Mouse (Mus musculus) myocyte (in vitro differentiated cells): ENCODE results near the gene Tinag. TPM values are rescaled to one million over a fixed set of nuclear protein-coding genes. Genes with fewer than 3 reads are reported as not detected.

ENCODE experiments used
- H3K27me3 ChIP-seq: one replicate; pipeline ENCODE4 v1.6.1; 2011; ENCODE audit not compliant: control insufficient read depth, insufficient read depth, insufficient read length
- H3K36me3 ChIP-seq: one replicate; pipeline ENCODE4 v1.6.1; 2011; ENCODE audit not compliant: control insufficient read depth, insufficient read depth
- H3K4me2 ChIP-seq: one replicate; pipeline ENCODE4 v1.6.1; 2011; ENCODE audit warnings: low read depth, control low read depth
- H3K4me3 ChIP-seq: one replicate; pipeline ENCODE4 v1.5.1; 2011; ENCODE audit warnings: mild to moderate bottlenecking, control low read depth, moderate library complexity
- H3K79me2 ChIP-seq: one replicate; pipeline ENCODE4 v1.6.1; 2011; ENCODE audit not compliant: control insufficient read depth, insufficient read depth
- H3ac ChIP-seq: one replicate; pipeline ENCODE4 v1.6.1; 2011; ENCODE audit not compliant: control insufficient read depth, insufficient read length
- CEBPB ChIP-seq: IDR thresholded peaks from 2 replicates; pipeline ENCODE4 v1.6.1; 2011; ENCODE audit warnings: mild to moderate bottlenecking, moderate library complexity; ENCODE audit not compliant: poor library complexity, insufficient read depth, severe bottlenecking
- E2F4 ChIP-seq: IDR thresholded peaks from one replicate; pipeline ENCODE4 v1.6.1; 2011; ENCODE audit warnings: mild to moderate bottlenecking, control low read depth, moderate library complexity; ENCODE audit not compliant: insufficient read depth
- MAX ChIP-seq: IDR thresholded peaks from one replicate; pipeline ENCODE4 v1.6.1; 2011; ENCODE audit warnings: low read depth, mild to moderate bottlenecking, control low read depth
- MYOD1 ChIP-seq, 3 experiments: IDR thresholded peaks; one replicate each; pipeline ENCODE4 v1.6.1; 2011; ENCODE audit warnings: control low read depth in 2 of 3, low read depth in 2 of 3, mild to moderate bottlenecking in 2 of 3, moderate library complexity in 1 of 3; ENCODE audit not compliant: insufficient read length in 2 of 3, control insufficient read depth in 1 of 3
- MYOG ChIP-seq, 3 experiments: IDR thresholded peaks; one replicate each; pipeline ENCODE4 v1.6.1; 2011; ENCODE audit warnings: control low read depth in 2 of 3, low read depth in 2 of 3, mild to moderate bottlenecking in 2 of 3; ENCODE audit not compliant: insufficient read length in 2 of 3, control insufficient read depth in 1 of 3, insufficient read depth in 1 of 3
- POLR2A ChIP-seq: IDR thresholded peaks from one replicate; pipeline ENCODE4 v1.6.1; 2011; ENCODE audit warnings: low read depth, mild to moderate bottlenecking, control low read depth, moderate library complexity; ENCODE audit not compliant: insufficient read length
- POLR2AphosphoS2 ChIP-seq: IDR thresholded peaks from one replicate; pipeline ENCODE4 v1.6.1; 2011; ENCODE audit warnings: low read depth, control low read depth; ENCODE audit not compliant: insufficient read length
- REST ChIP-seq: IDR thresholded peaks from one replicate; pipeline ENCODE4 v1.6.1; 2011; ENCODE audit warnings: mild to moderate bottlenecking, control low read depth, moderate library complexity; ENCODE audit not compliant: insufficient read depth, insufficient read length
- SRF ChIP-seq: IDR thresholded peaks from one replicate; pipeline ENCODE4 v1.6.1; 2011; ENCODE audit warnings: low read depth; ENCODE audit not compliant: control insufficient read depth, insufficient read length
- TCF12 ChIP-seq: IDR thresholded peaks from one replicate; pipeline ENCODE4 v1.6.1; 2011; ENCODE audit warnings: mild to moderate bottlenecking, control low read depth; ENCODE audit not compliant: poor library complexity, insufficient read depth, severe bottlenecking
- TCF3 ChIP-seq: IDR thresholded peaks from one replicate; pipeline ENCODE4 v1.6.1; 2011; ENCODE audit warnings: low read depth, control low read depth; ENCODE audit not compliant: insufficient read length
- USF1 ChIP-seq: IDR thresholded peaks from one replicate; pipeline ENCODE4 v1.6.1; 2011; ENCODE audit warnings: low read depth, mild to moderate bottlenecking, control low read depth, moderate library complexity
- polyA plus RNA-seq: library from polyadenylated mRNA; unstranded; fragments of >200 nt; fragmentation: generic; extraction: Trizol; gene quantifications from one replicate; pipeline ENCODE4 v1.2.1, GENCODE M21; 2012; ENCODE audit warnings: missing spikeins

The Tinag gene
- polyA plus RNA-seq, 1 experiment: not detected

GRCm38 (mm10) chr9:76934813-76935212 lies 110.8 kb downstream of the Tinag start:
- H3K4me3 ChIP-seq: no peak overlapping the region
- H3K27me3 ChIP-seq: no peaks in the 10 kb centered on the region
- no peak overlapping the region for H3K4me2 ChIP-seq
- H3K79me2 ChIP-seq: no peaks in the 10 kb centered on the region
- H3K36me3 ChIP-seq: no peaks in the 10 kb centered on the region
- H3ac ChIP-seq: no peak overlapping the region
- TF ChIP-seq MAX (no peak), USF1 (no peak), TCF3 (no peak), SRF (no peak), MYOG (IDR thresholded peaks at IDR 0.05; ENCODE audit: control insufficient read depth in 1 of 3, insufficient read depth in 1 of 3, insufficient read length in 2 of 3, low read depth in 2 of 3) (no peak), POLR2AphosphoS2 (no peak), E2F4 (no peak), CEBPB (no peak), TCF12 (no peak), REST (no peak)

- Histone ChIP-seq H3K4me3 (no peak overlapping the region), H3K79me2 (no peaks in the 10 kb centered on the region), H3K4me2 (no peak overlapping the region), H3K36me3 (no peaks in the 10 kb centered on the region), H3K27me3 (no peaks in the 10 kb centered on the region), H3ac (no peak overlapping the region)
- TF ChIP-seq POLR2A: no peak
- no peak for TF ChIP-seq SRF
- TF ChIP-seq MYOG (IDR thresholded peaks at IDR 0.05; ENCODE audit: control insufficient read depth in 1 of 3, insufficient read depth in 1 of 3, insufficient read length in 2 of 3, low read depth in 2 of 3): no peak
- TF ChIP-seq E2F4: no peak
- no peak for TF ChIP-seq USF1
- no peak for TF ChIP-seq CEBPB
- TF ChIP-seq MYOD1 (IDR thresholded peaks at IDR 0.05; ENCODE audit: control insufficient read depth in 1 of 3, insufficient read length in 2 of 3, low read depth in 2 of 3): no peak
- TF ChIP-seq POLR2AphosphoS2: no peak
- no peak for TF ChIP-seq MAX
- TF ChIP-seq TCF12: no peak
- TF ChIP-seq TCF3: no peak
- no peak for TF ChIP-seq REST
Measured at GRCm38 (mm10) chr9:76915093-76915661, 130.4 kb downstream of the Tinag start.
